Mouse (Mus musculus): ENCODE measurements around the gene Rnd2. TPM values are rescaled to one million over a fixed set of nuclear protein-coding genes. Genes with fewer than 3 reads are reported as not detected.
"Not testable (repeated sequence)": the region's sequence is repeated elsewhere in the genome, so short reads cannot be mapped to it uniquely, and the experiment has no call there.

Rnd2 gene
- polyA plus RNA-seq, 1 experiment from 2014 or later, result 9.4 TPM

DNA sequence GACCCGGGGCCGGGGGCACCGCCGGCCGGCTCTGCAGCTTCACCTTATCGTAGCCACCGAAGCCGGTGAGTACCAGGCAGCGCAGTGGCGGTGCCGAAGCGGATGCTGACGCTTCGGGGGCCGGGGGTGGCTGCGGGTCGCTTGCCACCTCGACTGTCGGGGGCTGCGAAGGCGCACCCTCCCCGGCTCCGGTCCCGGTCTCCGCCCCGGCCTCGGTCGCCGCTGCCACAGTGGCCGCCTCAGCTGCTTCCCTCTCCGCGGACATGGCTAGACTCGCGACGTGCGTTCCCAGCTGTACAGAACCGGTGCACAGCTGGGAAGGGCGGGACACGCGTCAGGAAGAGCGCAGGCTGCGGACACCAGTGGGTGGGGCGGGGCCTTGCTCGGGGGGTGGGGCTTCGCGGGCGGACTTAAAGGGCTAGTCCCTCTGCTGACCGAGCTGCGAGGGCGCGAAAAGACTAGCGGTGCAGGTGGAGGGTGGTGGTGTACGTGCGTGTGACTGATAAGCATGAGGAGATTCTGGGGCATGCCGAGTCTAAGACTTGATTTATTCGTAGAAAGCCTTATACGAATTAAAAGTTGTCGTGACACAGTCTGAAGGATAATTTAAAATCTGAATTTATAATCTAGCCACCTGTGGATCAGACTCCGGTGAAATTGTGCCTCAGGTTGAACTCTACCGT, 1.2 kb downstream of the Rnd2 start, which contains the start of gene Vat1:
Vat1 (minus strand) TSS at position 362 of the 683 bp plus-strand sequence.
- H3K27ac ChIP-seq (ENCODE audit: low read length), result peak within 1 kb of the TSS; percentile 87
- H3K36me3 ChIP-seq (ENCODE audit: insufficient read depth, low read length), result peaks cover 9% of the 10 kb centered on the region; the same call in 1 of the 2 replicates
- H3K4me1 ChIP-seq (ENCODE audit: insufficient read depth, low read depth, low read length), result peaks cover 10% of the 10 kb centered on the region; the same call in 1 of the 2 replicates
- DNase-seq (ENCODE audit: low spot score), result peak; percentile 87
- peak; percentile 73 for ATAC-seq
- peak within 1 kb of the TSS; percentile 84 for H3K4me3 ChIP-seq (ENCODE audit: low read depth, low read length)
- TF ChIP-seq CTCF (IDR thresholded peaks at IDR 0.05), result no peak
- TF ChIP-seq EP300 (IDR thresholded peaks at IDR 0.05), result no peak
- 2% methylated on average over 51 of the region's 60 CpGs for WGBS
- H3K4me2 ChIP-seq (replicated peaks; ENCODE audit: low read depth, low read length), result peak within 1 kb of the TSS; percentile 72
- H3K27me3 ChIP-seq (replicated peaks; ENCODE audit: insufficient read depth, low read length), result no peaks in the 10 kb centered on the region
- H3K9ac ChIP-seq (replicated peaks; ENCODE audit: low read depth), result peak within 1 kb of the TSS; percentile 69
- no peaks in the 10 kb centered on the region for H3K9me3 ChIP-seq (ENCODE audit: low read length)

- WGBS, result 52% methylated on average over 5 of the region's 5 CpGs
- not testable (repeated sequence) for H3K27ac ChIP-seq (ENCODE audit: low read length); H3K9me3 ChIP-seq (ENCODE audit: low read length); H3K4me1 ChIP-seq (ENCODE audit: insufficient read depth, low read depth, low read length); ATAC-seq; H3K9ac ChIP-seq (replicated peaks; ENCODE audit: low read depth); H3K36me3 ChIP-seq (ENCODE audit: insufficient read depth, low read length); DNase-seq (ENCODE audit: low spot score); H3K27me3 ChIP-seq (replicated peaks; ENCODE audit: insufficient read depth, low read length)
- Histone ChIP-seq H3K4me2 (replicated peaks; ENCODE audit: low read depth, low read length) (peak overlapping the region; percentile 72), H3K4me3 (ENCODE audit: low read depth, low read length) (peak overlapping the region; percentile 84)
Observed at GRCm38 (mm10) chr11:101466552-101466950, 1.8 kb downstream of the Rnd2 start.

DNA sequence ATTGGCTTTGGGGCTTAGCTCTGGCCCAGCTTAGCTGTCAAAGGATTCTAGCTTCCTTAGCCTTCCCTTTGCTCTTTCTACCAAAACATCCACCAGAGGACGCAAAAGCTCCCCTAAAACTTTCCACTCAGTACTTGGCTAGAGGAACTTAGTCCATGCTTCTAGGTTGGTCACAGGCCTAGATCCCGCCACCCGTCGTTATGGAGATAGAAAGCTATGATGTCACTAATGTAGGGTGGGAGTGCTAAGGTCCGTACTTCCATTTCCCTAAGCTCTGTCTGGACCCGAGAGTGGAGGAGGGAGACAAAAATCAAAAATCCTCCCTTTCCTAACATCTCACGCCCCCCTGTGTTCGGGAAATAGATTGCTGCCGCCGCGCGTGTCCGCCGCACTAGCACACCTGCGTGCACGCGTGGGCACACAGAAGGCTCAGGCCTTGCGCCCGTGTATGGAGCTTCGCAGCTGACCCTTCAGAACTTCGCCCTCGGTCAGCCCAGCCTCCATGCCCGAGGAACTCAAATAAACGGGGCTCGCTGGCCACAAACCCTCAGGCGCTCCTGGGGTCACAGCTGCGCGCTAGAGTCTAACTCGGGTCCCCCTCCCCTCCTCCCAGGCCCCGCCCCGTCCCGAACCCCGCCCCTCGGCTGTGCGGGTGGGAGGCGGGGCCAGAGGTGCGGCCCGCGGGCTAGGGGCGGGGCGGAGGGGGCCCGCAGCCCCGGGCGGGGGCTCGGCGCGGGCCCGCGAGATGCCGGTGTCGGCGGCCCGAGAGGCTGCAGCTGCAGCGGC, 2.9 kb downstream of the Rnd2 start:
- peak; percentile 67 for ATAC-seq
- Histone ChIP-seq H3K9ac (replicated peaks; ENCODE audit: low read depth) (peak overlapping the region; percentile 32), H3K9me3 (ENCODE audit: low read length) (no peaks in the 10 kb centered on the region), H3K27me3 (replicated peaks; ENCODE audit: insufficient read depth, low read length) (no peaks in the 10 kb centered on the region), H3K36me3 (ENCODE audit: insufficient read depth, low read length) (no peaks in the 10 kb centered on the region), H3K4me2 (replicated peaks; ENCODE audit: low read depth, low read length) (peak overlapping the region; percentile 98), H3K4me3 (ENCODE audit: low read depth, low read length) (peak overlapping the region; percentile 77), H3K27ac (ENCODE audit: low read length) (no peak overlapping the region), H3K4me1 (ENCODE audit: insufficient read depth, low read depth, low read length) (peaks cover 10% of the 10 kb centered on the region; the same call in 1 of the 2 replicates)
- 1% methylated on average over 43 of the region's 54 CpGs for WGBS
- TF ChIP-seq CTCF (IDR thresholded peaks at IDR 0.05) (peak; percentile 78), EP300 (IDR thresholded peaks at IDR 0.05) (no peak)
- DNase-seq (ENCODE audit: low spot score), result peak; percentile 90

- Histone ChIP-seq H3K27ac (ENCODE audit: low read length) (no peak overlapping the region), H3K4me3 (ENCODE audit: low read depth, low read length) (peak overlapping the region; percentile 77), H3K9me3 (ENCODE audit: low read length) (no peaks in the 10 kb centered on the region), H3K9ac (replicated peaks; ENCODE audit: low read depth) (peak overlapping the region; percentile 32), H3K4me1 (ENCODE audit: insufficient read depth, low read depth, low read length) (peaks cover 10% of the 10 kb centered on the region; the same call in 1 of the 2 replicates), H3K27me3 (replicated peaks; ENCODE audit: insufficient read depth, low read length) (no peaks in the 10 kb centered on the region), H3K4me2 (replicated peaks; ENCODE audit: low read depth, low read length) (peak overlapping the region; percentile 98), H3K36me3 (ENCODE audit: insufficient read depth, low read length) (no peaks in the 10 kb centered on the region)
- peak; percentile 39 for DNase-seq (ENCODE audit: low spot score)
- under 1% methylated on average over 22 of the region's 31 CpGs for WGBS
- no peak for ATAC-seq
- TF ChIP-seq EP300 (IDR thresholded peaks at IDR 0.05) (no peak), CTCF (IDR thresholded peaks at IDR 0.05) (no peak)
Observed at GRCm38 (mm10) chr11:101468263-101468688, 3.5 kb downstream of the Rnd2 start.

DNA sequence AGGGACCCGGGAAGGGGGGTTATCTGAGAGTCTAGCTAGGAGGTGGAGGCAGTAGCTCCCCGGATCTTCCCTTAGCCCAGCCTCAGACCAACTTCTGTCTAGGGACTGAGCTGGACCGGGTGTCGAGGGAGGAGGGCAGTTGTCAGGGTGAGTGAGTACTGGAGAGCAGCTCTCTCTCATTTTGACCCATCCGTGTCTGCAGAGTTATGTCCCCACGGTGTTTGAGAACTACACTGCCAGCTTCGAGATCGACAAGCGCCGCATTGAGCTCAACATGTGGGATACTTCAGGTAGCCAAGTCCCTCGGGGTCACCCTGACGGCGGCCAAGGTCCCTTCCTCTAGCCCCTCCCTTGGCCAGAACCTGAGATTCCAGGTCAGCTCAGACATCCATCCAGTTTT, 3.9 kb downstream of the Rnd2 start:
- no peak for DNase-seq (ENCODE audit: low spot score)
- Histone ChIP-seq H3K4me2 (replicated peaks; ENCODE audit: low read depth, low read length) (peak overlapping the region; percentile 98), H3K9me3 (ENCODE audit: low read length) (no peaks in the 10 kb centered on the region), H3K27ac (ENCODE audit: low read length) (no peak overlapping the region), H3K36me3 (ENCODE audit: insufficient read depth, low read length) (no peaks in the 10 kb centered on the region), H3K4me1 (ENCODE audit: insufficient read depth, low read depth, low read length) (peaks cover 6% of the 10 kb centered on the region; the same call in 1 of the 2 replicates), H3K9ac (replicated peaks; ENCODE audit: low read depth) (peak overlapping the region; percentile 32; the same call in 1 of the 2 replicates), H3K27me3 (replicated peaks; ENCODE audit: insufficient read depth, low read length) (no peaks in the 10 kb centered on the region), H3K4me3 (ENCODE audit: low read depth, low read length) (peak overlapping the region; percentile 77)
- 5% methylated on average over 13 of the region's 13 CpGs for WGBS
- TF ChIP-seq CTCF (IDR thresholded peaks at IDR 0.05) (no peak), EP300 (IDR thresholded peaks at IDR 0.05) (no peak)
- no peak for ATAC-seq

- no peak overlapping the region for H3K9ac ChIP-seq (replicated peaks; ENCODE audit: low read depth)
Observed at GRCm38 (mm10) chr11:101469155-101469554, 4.4 kb downstream of the Rnd2 start.

More at GRCm38 (mm10) chr11:101469155-101469554, 4.4 kb downstream of the Rnd2 start:
- H3K27me3 ChIP-seq (replicated peaks; ENCODE audit: insufficient read depth, low read length), result no peaks in the 10 kb centered on the region
- no peak overlapping the region for H3K27ac ChIP-seq (ENCODE audit: low read length)
- TF ChIP-seq CTCF (IDR thresholded peaks at IDR 0.05), result no peak
- TF ChIP-seq EP300 (IDR thresholded peaks at IDR 0.05), result no peak
- no peaks in the 10 kb centered on the region for H3K36me3 ChIP-seq (ENCODE audit: insufficient read depth, low read length)
- no peak for ATAC-seq
- peak overlapping the region; percentile 98; the same call in 1 of the 2 replicates for H3K4me2 ChIP-seq (replicated peaks; ENCODE audit: low read depth, low read length)
- H3K4me3 ChIP-seq (ENCODE audit: low read depth, low read length), result 0 out of 2 replicates have a peak overlapping the region, but pooled peaks have one; percentile 77
- H3K4me1 ChIP-seq (ENCODE audit: insufficient read depth, low read depth, low read length), result peaks cover 1% of the 10 kb centered on the region; the same call in 1 of the 2 replicates
- DNase-seq (ENCODE audit: low spot score), result no peak
- H3K9me3 ChIP-seq (ENCODE audit: low read length), result no peaks in the 10 kb centered on the region
- WGBS, result 59% methylated on average over 4 of the region's 4 CpGs

Data from lung, postnatal 0 days (tissue).